13 mouse cellular contexts compared by ENCODE assay signal in the genomic region with DNA sequence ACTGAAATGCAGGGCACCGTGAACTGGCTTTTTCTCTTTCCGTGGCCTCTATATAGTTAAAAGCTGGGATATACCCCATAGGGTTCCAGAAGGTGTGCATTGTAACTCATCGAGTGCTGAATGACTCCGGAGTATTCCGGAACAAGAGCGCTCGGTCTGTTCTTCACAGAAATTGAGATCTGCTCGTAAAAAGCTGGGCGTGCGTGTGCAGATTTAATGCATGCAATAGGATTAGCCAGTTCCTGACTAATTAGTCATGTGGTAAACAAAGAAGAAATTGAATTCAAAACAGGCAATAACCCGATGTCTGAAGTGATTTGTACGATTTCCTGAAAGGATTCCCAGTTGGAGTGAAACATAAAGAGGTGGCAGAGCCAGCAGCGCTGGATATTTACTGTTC.
A peak's percentile ranks its signal among the peaks of the same experiment; 100 is the strongest.
DNase-seq lines count a peak whose midpoint lies in the region; ATAC-seq and TF ChIP-seq lines count a peak whose summit lies in the region.
"Had no signal": no experiment of that assay in that cellular context is flagged by ENCODE, and none has a peak within 500 bp of the region (broad histone marks: within the 10 kb centered on the region; RNA-seq: fewer than 3 reads in every experiment).

No protein-coding gene starts in this region.

- H3K4me3 ChIP-seq in embryonic facial prominence, embryonic 13.5 days = no peak overlapping the region
- H3K4me3 ChIP-seq in embryonic facial prominence, embryonic 10.5 days = no peak overlapping the region
- H3K4me3 ChIP-seq in midbrain, embryonic 12.5 days = no peak overlapping the region
- H3K4me3 ChIP-seq in midbrain, embryonic 10.5 days = no peak overlapping the region
- no peak overlapping the region for H3K4me3 ChIP-seq in hindbrain, postnatal 0 days (ENCODE audit: low read length)
- H3K4me3 ChIP-seq in neural tube, embryonic 14.5 days (ENCODE audit: low read depth, low read length) = no peak overlapping the region
- no peak overlapping the region for H3K4me3 ChIP-seq in lung, postnatal 0 days (ENCODE audit: low read depth, low read length)
- H3K4me3 ChIP-seq: erythroblast, embryonic 14.5 days; heart, embryonic 13.5 days had no signal

- H3K27me3 ChIP-seq in embryonic facial prominence, embryonic 13.5 days = peaks cover 4% of the 10 kb centered on the region; the same call in 1 of the 2 replicates
- 0 out of 2 replicates have a peak, but pooled peaks cover 19% of the 10 kb centered on the region for H3K27me3 ChIP-seq in embryonic facial prominence, embryonic 10.5 days (replicated peaks; ENCODE audit: low read depth, poor library complexity, severe bottlenecking)
- H3K27me3 ChIP-seq in midbrain, embryonic 12.5 days = no peaks in the 10 kb centered on the region; the same call in 1 of the 2 replicates
- H3K27me3 ChIP-seq in midbrain, embryonic 10.5 days (ENCODE audit: low read depth, poor library complexity, severe bottlenecking) = peaks cover 25% of the 10 kb centered on the region
- no peaks in the 10 kb centered on the region for H3K27me3 ChIP-seq in hindbrain, postnatal 0 days (ENCODE audit: insufficient read depth, low read length)
- no peaks in the 10 kb centered on the region for H3K27me3 ChIP-seq in neural tube, embryonic 14.5 days (ENCODE audit: control insufficient read depth, insufficient read depth, low read length)
- no peaks in the 10 kb centered on the region for H3K27me3 ChIP-seq in lung, postnatal 0 days (replicated peaks; ENCODE audit: insufficient read depth, low read length)
- H3K27me3 ChIP-seq: heart, embryonic 13.5 days had no signal

- H3K9ac ChIP-seq in embryonic facial prominence, embryonic 13.5 days = no peak overlapping the region
- H3K9ac ChIP-seq in midbrain, embryonic 12.5 days (replicated peaks) = no peak overlapping the region
- H3K9ac ChIP-seq in hindbrain, postnatal 0 days (replicated peaks; ENCODE audit: low read length) = no peak overlapping the region
- H3K9ac ChIP-seq in neural tube, embryonic 14.5 days (replicated peaks; ENCODE audit: low read depth, low read length) = no peak overlapping the region
- no peak overlapping the region for H3K9ac ChIP-seq in lung, postnatal 0 days (replicated peaks; ENCODE audit: low read depth)
- H3K9ac ChIP-seq: heart, embryonic 13.5 days had no signal

- 43% methylated on average over 13 of the region's 13 CpGs for WGBS in embryonic facial prominence, embryonic 13.5 days
- 84% methylated on average over 13 of the region's 13 CpGs for WGBS in embryonic facial prominence, embryonic 10.5 days
- 71% methylated on average over 13 of the region's 13 CpGs for WGBS in midbrain, embryonic 12.5 days
- WGBS in midbrain, embryonic 10.5 days = 90% methylated on average over 13 of the region's 13 CpGs
- 45% methylated on average over 13 of the region's 13 CpGs for WGBS in hindbrain, postnatal 0 days
- WGBS in neural tube, embryonic 14.5 days = 27% methylated on average over 13 of the region's 13 CpGs
- WGBS in lung, postnatal 0 days = 89% methylated on average over 13 of the region's 13 CpGs

- H3K4me2 ChIP-seq in embryonic facial prominence, embryonic 13.5 days = peak overlapping the region; percentile 35
- H3K4me2 ChIP-seq in midbrain, embryonic 12.5 days (replicated peaks) = no peak overlapping the region
- no peak overlapping the region for H3K4me2 ChIP-seq in hindbrain, postnatal 0 days (ENCODE audit: low read depth, low read length)
- H3K4me2 ChIP-seq in neural tube, embryonic 14.5 days (ENCODE audit: low read depth, low read length) = no peak overlapping the region; the same call in 1 of the 2 replicates
- H3K4me2 ChIP-seq in lung, postnatal 0 days (replicated peaks; ENCODE audit: low read depth, low read length) = no peak overlapping the region
- H3K4me2 ChIP-seq: heart, embryonic 13.5 days; liver, embryonic 11.5 days had no signal

- ATAC-seq in embryonic facial prominence, embryonic 13.5 days (ENCODE audit: insufficient number of reproducible peaks, insufficient read depth, low FRiP score, low TSS enrichment, low read depth) = no peak
- ATAC-seq in midbrain, embryonic 12.5 days (ENCODE audit: low FRiP score, low read depth) = no peak
- no peak for ATAC-seq in hindbrain, postnatal 0 days
- peak; percentile 70 for ATAC-seq in neural tube, embryonic 14.5 days (ENCODE audit: low read depth)
- no peak for ATAC-seq in lung, postnatal 0 days

- peaks cover 60% of the 10 kb centered on the region for H3K4me1 ChIP-seq in embryonic facial prominence, embryonic 13.5 days
- H3K4me1 ChIP-seq in embryonic facial prominence, embryonic 10.5 days = peaks cover 66% of the 10 kb centered on the region
- H3K4me1 ChIP-seq in midbrain, embryonic 12.5 days = peaks cover 35% of the 10 kb centered on the region
- peaks cover 33% of the 10 kb centered on the region for H3K4me1 ChIP-seq in midbrain, embryonic 10.5 days
- H3K4me1 ChIP-seq in hindbrain, postnatal 0 days (ENCODE audit: insufficient read depth, low read length) = peaks cover 5% of the 10 kb centered on the region; the same call in 1 of the 2 replicates
- H3K4me1 ChIP-seq in neural tube, embryonic 14.5 days (ENCODE audit: control insufficient read depth, insufficient read depth, low read length) = peaks cover 22% of the 10 kb centered on the region
- no peaks in the 10 kb centered on the region for H3K4me1 ChIP-seq in lung, postnatal 0 days (ENCODE audit: insufficient read depth, low read depth, low read length)

- H3K9me3 ChIP-seq in embryonic facial prominence, embryonic 13.5 days = no peaks in the 10 kb centered on the region
- H3K9me3 ChIP-seq in embryonic facial prominence, embryonic 10.5 days = no peaks in the 10 kb centered on the region
- H3K9me3 ChIP-seq in midbrain, embryonic 12.5 days = no peaks in the 10 kb centered on the region
- no peaks in the 10 kb centered on the region for H3K9me3 ChIP-seq in midbrain, embryonic 10.5 days (replicated peaks)
- no peaks in the 10 kb centered on the region for H3K9me3 ChIP-seq in hindbrain, postnatal 0 days (ENCODE audit: low read length)
- H3K9me3 ChIP-seq in neural tube, embryonic 14.5 days (ENCODE audit: control insufficient read depth, low read length) = no peaks in the 10 kb centered on the region
- H3K9me3 ChIP-seq in lung, postnatal 0 days (ENCODE audit: low read length) = no peaks in the 10 kb centered on the region
- H3K9me3 ChIP-seq: heart, embryonic 13.5 days had no signal

- TF ChIP-seq CTCF in hindbrain, postnatal 0 days (IDR thresholded peaks at IDR 0.05; ENCODE audit: low read depth) = no peak
- TF ChIP-seq CTCF in lung, postnatal 0 days (IDR thresholded peaks at IDR 0.05) = no peak

- H3K27ac ChIP-seq in embryonic facial prominence, embryonic 13.5 days = 0 out of 2 replicates have a peak overlapping the region, but pooled peaks have one; percentile 11
- no peak overlapping the region for H3K27ac ChIP-seq in embryonic facial prominence, embryonic 10.5 days (replicated peaks)
- H3K27ac ChIP-seq in midbrain, embryonic 12.5 days (replicated peaks) = 0 out of 2 replicates have a peak overlapping the region, but pooled peaks have one; percentile 35
- H3K27ac ChIP-seq in midbrain, embryonic 10.5 days (replicated peaks) = no peak overlapping the region
- no peak overlapping the region for H3K27ac ChIP-seq in hindbrain, postnatal 0 days
- H3K27ac ChIP-seq in neural tube, embryonic 14.5 days (ENCODE audit: low read depth, low read length) = peak overlapping the region; percentile 65; the same call in 1 of the 2 replicates
- H3K27ac ChIP-seq in lung, postnatal 0 days (ENCODE audit: low read length) = no peak overlapping the region
- H3K27ac ChIP-seq: heart, embryonic 13.5 days had no signal

- no peaks in the 10 kb centered on the region for H3K36me3 ChIP-seq in embryonic facial prominence, embryonic 13.5 days
- no peaks in the 10 kb centered on the region for H3K36me3 ChIP-seq in embryonic facial prominence, embryonic 10.5 days (replicated peaks)
- H3K36me3 ChIP-seq in midbrain, embryonic 12.5 days = no peaks in the 10 kb centered on the region
- H3K36me3 ChIP-seq in midbrain, embryonic 10.5 days = no peaks in the 10 kb centered on the region
- no peaks in the 10 kb centered on the region for H3K36me3 ChIP-seq in hindbrain, postnatal 0 days (ENCODE audit: insufficient read depth, low read length)
- H3K36me3 ChIP-seq in neural tube, embryonic 14.5 days (ENCODE audit: control insufficient read depth, insufficient read depth, low read length) = no peaks in the 10 kb centered on the region
- H3K36me3 ChIP-seq in lung, postnatal 0 days (ENCODE audit: insufficient read depth, low read length) = no peaks in the 10 kb centered on the region
- H3K36me3 ChIP-seq: heart, embryonic 13.5 days had no signal

- TF ChIP-seq EP300 in lung, postnatal 0 days (IDR thresholded peaks at IDR 0.05) = no peak

- no peak for DNase-seq in embryonic facial prominence, embryonic 10.5 days (ENCODE audit: low spot score)
- DNase-seq in midbrain, embryonic 10.5 days (ENCODE audit: low spot score) = no peak
- peak; percentile 37 for DNase-seq in hindbrain, postnatal 0 days (ENCODE audit: low spot score)
- DNase-seq in lung, postnatal 0 days (ENCODE audit: low spot score) = no peak
- no peak for DNase-seq in lung, postnatal 10 days
- DNase-seq: cerebellum, postnatal 36 days; gastrocnemius, postnatal 14 days had no signal

Comparison
In these comparisons a context has a peak if more than half of its experiments do, and no peak if none do; other contexts are left out.
1. H3K27ac ChIP-seq: peak in embryonic facial prominence, embryonic 13.5 days (single experiment), midbrain, embryonic 12.5 days (single experiment) and neural tube, embryonic 14.5 days (single experiment); none in embryonic facial prominence, embryonic 10.5 days (single experiment), midbrain, embryonic 10.5 days (single experiment), hindbrain, postnatal 0 days (single experiment) and lung, postnatal 0 days (single experiment).